Mouse (Mus musculus) ES-Bruce4 (cell line): ENCODE data around the gene Zfp423.

Experiments
- CTCF ChIP-seq: IDR thresholded peaks from one replicate; pipeline ENCODE4 v1.8.1; 2011; ENCODE audit warnings: low read depth, low read length
- EP300 ChIP-seq: IDR thresholded peaks from 2 replicates; pipeline ENCODE4 v1.6.1; 2011; ENCODE audit warnings: low read depth, low read length; ENCODE audit not compliant: insufficient read depth
- POLR2A ChIP-seq: IDR thresholded peaks from one replicate; pipeline ENCODE4 v1.8.1; 2011; ENCODE audit warnings: low read length; ENCODE audit not compliant: insufficient read depth

GRCm38 (mm10) chr8:87960061-87960749, 810 bp upstream of the Zfp423 start:
- TF ChIP-seq POLR2A (no peak), CTCF (peak; percentile 19), EP300 (no peak)
